Mouse (Mus musculus) hindbrain, embryonic 11.5 days (tissue): ENCODE results near the gene Pten. TPM values are rescaled to one million over a fixed set of nuclear protein-coding genes. Genes with fewer than 3 reads are reported as not detected.
A peak's percentile ranks its signal among the peaks of the same experiment; 100 is the strongest.

ENCODE experiments used
- ATAC-seq: fragments of 200-750 bp; cut with Nextera tagmentation; 2 replicates; pipeline ENCODE4 v1.8.0; 2017; ENCODE audit warnings: mild to moderate bottlenecking, moderate TSS enrichment, moderate library complexity; ENCODE audit not compliant: low FRiP score
- DNase-seq: peaks from one replicate; pipeline ENCODE4 v3.0.0-alpha.2; 2015; ENCODE audit warnings: low spot score
- H3K27ac ChIP-seq: fragments of 300-500 bp; sonication (generic); 2 replicates; pipeline ENCODE4 v1.5.1; 2014; ENCODE audit warnings: mild to moderate bottlenecking, low read depth, low read length
- H3K27me3 ChIP-seq: fragments of 300-500 bp; sonication (generic); 2 replicates; pipeline ENCODE4 v1.6.1; 2014; ENCODE audit warnings: mild to moderate bottlenecking, low read length, moderate library complexity, mixed read lengths; ENCODE audit not compliant: control insufficient read depth, insufficient read depth
- H3K36me3 ChIP-seq: fragments of 300-500 bp; sonication (generic); 2 replicates; pipeline ENCODE4 v1.6.1; 2014; ENCODE audit warnings: mild to moderate bottlenecking, low read length, moderate library complexity, mixed read lengths; ENCODE audit not compliant: control insufficient read depth, insufficient read depth
- H3K4me1 ChIP-seq: fragments of 300-500 bp; sonication (generic); replicated peaks from 2 replicates; pipeline ENCODE4 v1.6.1; 2014; ENCODE audit warnings: low read length, mixed read lengths; ENCODE audit not compliant: control insufficient read depth, insufficient read depth
- H3K4me2 ChIP-seq: fragments of 300-500 bp; sonication (generic); replicated peaks from 2 replicates; pipeline ENCODE4 v1.6.1; 2014; ENCODE audit warnings: mild to moderate bottlenecking, low read depth, low read length
- H3K4me3 ChIP-seq: fragments of 300-500 bp; sonication (generic); 2 replicates; pipeline ENCODE4 v1.5.1; 2014; ENCODE audit warnings: low read depth, low read length
- H3K9ac ChIP-seq: fragments of 300-500 bp; sonication (generic); 2 replicates; pipeline ENCODE4 v1.6.1; 2014; ENCODE audit warnings: low read depth, low read length
- H3K9me3 ChIP-seq: fragments of 300-500 bp; sonication (generic); 2 replicates; pipeline ENCODE4 v1.6.1; 2016; ENCODE audit warnings: low read length; ENCODE audit not compliant: control insufficient read depth
- WGBS: fragments of 180-500 bp; shearing (Covaris S2); extraction: QIAGEN DNeasy Blood & Tissue Kit; methylation state at CpG from one replicate; pipeline ENCODE4 v1.1.7; 2014; 5-methylcytosine and 5-hydroxymethylcytosine counted together
- polyA plus RNA-seq: library from polyadenylated mRNA; unstranded; fragments of >200 nt; fragmentation: Nextera tagmentation; extraction: Ambion mirVana; gene quantifications from 2 replicates; pipeline ENCODE4 v1.2.1, GENCODE M21; 2014

The Pten gene
- polyA plus RNA-seq = 8.5 and 14.2 TPM in 2 replicates

GRCm38 (mm10) chr19:32756900-32757725, at the start of gene Pten:
TSS of gene Pten (plus strand) at chr19:32757497.
- ATAC-seq (peak; percentile 87), DNase-seq (peak; percentile 96)
- H3K4me3 ChIP-seq = peak within 1 kb of the TSS; percentile 96
- no peaks in the 10 kb centered on the region for H3K36me3 ChIP-seq
- H3K27ac ChIP-seq = peak within 1 kb of the TSS; percentile 99
- peak within 1 kb of the TSS; percentile 96 for H3K4me2 ChIP-seq
- WGBS = under 1% methylated on average over 52 of the region's 77 CpGs
- peak within 1 kb of the TSS; percentile 95 for H3K9ac ChIP-seq
- peaks cover 11% of the 10 kb centered on the region; the same call in 1 of the 2 replicates for H3K4me1 ChIP-seq
- no peaks in the 10 kb centered on the region for H3K27me3 ChIP-seq
- H3K9me3 ChIP-seq = no peaks in the 10 kb centered on the region

- no peaks in the 10 kb centered on the region for H3K9me3 ChIP-seq
- no peak overlapping the region for H3K4me3 ChIP-seq
- ATAC-seq (no peak), DNase-seq (no peak)
- 0 out of 2 replicates have a peak, but pooled peaks cover 2% of the 10 kb centered on the region for H3K36me3 ChIP-seq
- no peak overlapping the region for H3K9ac ChIP-seq
- H3K4me2 ChIP-seq = no peak overlapping the region
- no peak overlapping the region for H3K27ac ChIP-seq
- no peaks in the 10 kb centered on the region for H3K27me3 ChIP-seq
- no peaks in the 10 kb centered on the region for H3K4me1 ChIP-seq
- 93% methylated on average over 5 of the region's 5 CpGs for WGBS
Observed at GRCm38 (mm10) chr19:32708996-32709395, 48.3 kb upstream of the Pten start.

- no peak overlapping the region for H3K4me2 ChIP-seq
- peak; percentile 41 for DNase-seq
Observed at GRCm38 (mm10) chr19:32710288-32710687, 47.0 kb upstream of the Pten start.

GRCm38 (mm10) chr19:32711761-32712541, 45.3 kb upstream of the Pten start:
- no peaks in the 10 kb centered on the region for H3K27me3 ChIP-seq
- H3K9ac ChIP-seq = peak overlapping the region; percentile 87
- peak overlapping the region; percentile 92 for H3K27ac ChIP-seq
- ATAC-seq (peak; percentile 97), DNase-seq (peak; percentile 94)
- no peaks in the 10 kb centered on the region for H3K36me3 ChIP-seq
- H3K4me3 ChIP-seq = peak overlapping the region; percentile 81
- no peaks in the 10 kb centered on the region for H3K4me1 ChIP-seq
- peak overlapping the region; percentile 47 for H3K4me2 ChIP-seq
- H3K9me3 ChIP-seq = no peaks in the 10 kb centered on the region
- WGBS = under 1% methylated on average over 54 of the region's 63 CpGs

More at GRCm38 (mm10) chr19:32710288-32710687, 47.0 kb upstream of the Pten start:
- no peaks in the 10 kb centered on the region for H3K36me3 ChIP-seq
- no peaks in the 10 kb centered on the region for H3K4me1 ChIP-seq
- no peaks in the 10 kb centered on the region for H3K27me3 ChIP-seq
- 83% methylated on average over 3 of the region's 3 CpGs for WGBS
- no peak for ATAC-seq
- no peak overlapping the region for H3K27ac ChIP-seq
- H3K9ac ChIP-seq = no peak overlapping the region
- no peaks in the 10 kb centered on the region for H3K9me3 ChIP-seq
- H3K4me3 ChIP-seq = no peak overlapping the region

- ATAC-seq (peak; percentile 90), DNase-seq (peak; percentile 80)
Observed at GRCm38 (mm10) chr19:32712588-32713042, 44.7 kb upstream of the Pten start.

GRCm38 (mm10) chr19:32713471-32713870, 43.8 kb upstream of the Pten start:
- H3K4me3 ChIP-seq = no peak overlapping the region
- no peaks in the 10 kb centered on the region for H3K4me1 ChIP-seq
- H3K36me3 ChIP-seq = no peaks in the 10 kb centered on the region
- no peak for DNase-seq
- no peaks in the 10 kb centered on the region for H3K27me3 ChIP-seq
- H3K9ac ChIP-seq = no peak overlapping the region
- no peak overlapping the region for H3K4me2 ChIP-seq
- H3K9me3 ChIP-seq = no peaks in the 10 kb centered on the region
- no peak overlapping the region for H3K27ac ChIP-seq
- 79% methylated on average over 3 of the region's 3 CpGs for WGBS
- ATAC-seq = no peak

More at GRCm38 (mm10) chr19:32712588-32713042, 44.7 kb upstream of the Pten start:
- Histone ChIP-seq H3K4me1 (no peaks in the 10 kb centered on the region), H3K4me3 (peak overlapping the region; percentile 81), H3K4me2 (peak overlapping the region; percentile 47), H3K27me3 (no peaks in the 10 kb centered on the region), H3K36me3 (no peaks in the 10 kb centered on the region), H3K9ac (peak overlapping the region; percentile 87), H3K9me3 (no peaks in the 10 kb centered on the region), H3K27ac (peak overlapping the region; percentile 92)
- 0% methylated on average over 11 of the region's 11 CpGs for WGBS

- Histone ChIP-seq H3K27ac (no peak overlapping the region), H3K4me2 (no peak overlapping the region), H3K4me3 (no peak overlapping the region), H3K4me1 (no peaks in the 10 kb centered on the region), H3K36me3 (no peaks in the 10 kb centered on the region), H3K9ac (no peak overlapping the region), H3K9me3 (no peaks in the 10 kb centered on the region), H3K27me3 (no peaks in the 10 kb centered on the region)
- peak; percentile 11; the same call in 1 of the 2 replicates for ATAC-seq
- DNase-seq = peak; percentile 81
- WGBS = 4% methylated on average over 3 of the region's 3 CpGs
Observed at GRCm38 (mm10) chr19:32715201-32715600, 42.1 kb upstream of the Pten start.

- DNase-seq (no peak), ATAC-seq (no peak)
- Histone ChIP-seq H3K36me3 (no peaks in the 10 kb centered on the region), H3K4me2 (no peak overlapping the region), H3K9me3 (no peaks in the 10 kb centered on the region), H3K27me3 (no peaks in the 10 kb centered on the region), H3K9ac (no peak overlapping the region), H3K4me1 (no peaks in the 10 kb centered on the region), H3K4me3 (no peak overlapping the region), H3K27ac (no peak overlapping the region)
Observed at GRCm38 (mm10) chr19:32715681-32716080, 41.6 kb upstream of the Pten start.
